Mouse (Mus musculus): Measurements from ENCODE around the gene Tmem178b.

DNA sequence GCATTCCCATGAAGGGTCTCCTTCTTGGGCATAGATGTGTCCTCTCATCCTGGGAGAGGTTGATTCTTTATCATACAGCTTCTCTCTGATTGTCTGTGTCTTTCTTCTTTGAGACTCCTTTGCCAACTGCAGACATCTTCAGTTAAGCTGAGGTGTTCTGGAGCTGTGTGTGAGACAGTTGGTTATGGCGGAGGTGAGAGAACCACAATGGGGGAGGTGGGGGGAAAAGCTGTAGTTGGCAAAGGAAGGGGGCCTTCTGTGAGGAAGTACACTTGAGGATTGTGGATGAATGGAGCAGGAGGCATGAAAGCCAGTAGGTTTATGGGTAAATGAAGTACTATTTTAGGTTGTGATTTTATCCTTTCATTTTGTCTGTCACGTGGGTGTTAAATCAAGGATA is 178.6 kb downstream of the Tmem178b start:
- TF ChIP-seq EP300 (IDR thresholded peaks at IDR 0.05; ENCODE audit: low read depth) = no peak
- no peak for TF ChIP-seq CTCF (IDR thresholded peaks at IDR 0.05; ENCODE audit: low read depth)
